Mouse (Mus musculus) ovary, postnatal 36 days (tissue): Measurements from ENCODE around the gene Mrpl41.
"Not testable (repeated sequence)": the region's sequence is repeated elsewhere in the genome, so short reads cannot be mapped to it uniquely, and the experiment has no call there.

ENCODE experiments used
- DNase-seq: peaks from one replicate; pipeline ENCODE4 v3.0.0; 2022; ENCODE audit warnings: low spot score, mixed read lengths

Mrpl41 gene

DNA sequence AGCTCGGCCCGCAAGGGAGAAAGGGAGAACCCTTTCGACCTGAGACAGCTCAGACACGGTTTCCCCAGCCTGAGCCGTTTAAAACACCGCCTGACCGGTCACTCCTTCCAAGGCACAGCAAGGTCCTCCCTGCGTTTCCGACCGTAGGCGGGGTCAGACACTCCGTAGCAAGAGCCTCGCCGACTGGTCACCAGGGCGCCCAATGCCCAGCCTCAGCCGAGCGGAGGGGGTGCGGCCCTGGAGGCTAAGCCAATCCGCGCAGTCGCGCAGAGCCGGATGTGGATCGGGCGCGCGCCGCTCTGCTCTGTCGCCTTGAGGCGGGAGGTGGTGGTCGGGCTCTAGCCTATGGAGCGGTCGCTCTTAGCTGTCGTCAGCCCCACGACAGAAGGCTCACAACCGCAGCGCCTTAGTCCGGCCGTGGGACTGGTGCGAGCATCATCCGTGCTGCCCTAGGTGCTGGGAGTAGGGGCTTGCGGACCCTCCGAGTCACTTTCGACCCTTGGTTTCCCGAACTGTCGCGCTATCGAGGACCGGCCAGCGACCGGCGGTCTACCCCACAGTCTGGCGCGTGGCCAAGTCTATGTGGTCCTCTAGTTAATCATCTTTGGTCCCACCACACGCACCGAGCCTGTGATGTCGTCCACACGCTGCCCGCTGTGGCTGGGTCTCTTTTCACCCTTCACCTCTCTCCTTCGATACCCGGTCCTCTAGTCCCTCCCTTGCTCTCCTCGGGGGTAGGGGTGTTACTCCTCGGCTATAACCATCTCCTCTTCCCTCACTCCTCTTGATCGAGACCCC, at the start of gene Mrpl41:
Gene Mrpl41 (minus strand): TSS at position 193 of the 798 bp plus-strand sequence.
- peak; percentile 95 for DNase-seq

DNA sequence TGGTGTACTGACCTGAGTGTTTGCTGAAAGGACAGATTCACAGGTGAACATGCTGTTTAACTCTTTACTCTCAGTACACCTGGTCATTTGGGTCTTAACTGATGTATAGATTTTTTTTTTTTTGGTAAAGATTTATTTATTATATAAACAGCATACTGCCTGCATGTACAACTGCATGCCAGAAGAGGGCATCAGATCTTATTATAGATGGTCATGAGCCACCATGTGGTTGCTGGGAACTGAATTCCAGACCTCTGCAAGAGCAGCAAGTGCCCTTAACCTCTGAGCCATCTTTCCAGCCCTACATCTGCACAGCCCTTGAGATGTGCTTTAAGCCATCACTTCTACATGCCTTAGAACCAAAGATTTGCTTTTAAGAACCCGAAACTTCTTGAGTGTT, 47.8 kb upstream of the Mrpl41 start:
- no peak for DNase-seq

DNA sequence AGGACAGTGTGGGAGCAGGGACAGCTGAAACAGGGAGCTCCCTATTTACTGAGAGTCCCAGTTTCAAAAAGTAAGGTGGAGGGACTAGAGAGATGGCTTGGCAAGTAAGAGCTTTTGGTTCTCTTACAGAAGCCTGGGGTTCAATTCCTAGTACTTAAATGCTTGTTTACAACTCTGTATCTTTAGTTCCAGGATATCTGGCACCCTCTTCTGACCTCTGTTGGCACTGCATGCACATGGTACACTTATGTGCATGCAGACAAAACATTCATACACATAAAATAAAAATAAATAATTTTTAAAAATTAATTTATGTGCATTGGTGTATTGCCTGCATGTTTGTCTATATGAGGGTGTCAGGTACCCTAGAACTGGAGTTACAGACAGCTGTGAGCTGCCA, 33.4 kb upstream of the Mrpl41 start:
- no peak for DNase-seq

DNA sequence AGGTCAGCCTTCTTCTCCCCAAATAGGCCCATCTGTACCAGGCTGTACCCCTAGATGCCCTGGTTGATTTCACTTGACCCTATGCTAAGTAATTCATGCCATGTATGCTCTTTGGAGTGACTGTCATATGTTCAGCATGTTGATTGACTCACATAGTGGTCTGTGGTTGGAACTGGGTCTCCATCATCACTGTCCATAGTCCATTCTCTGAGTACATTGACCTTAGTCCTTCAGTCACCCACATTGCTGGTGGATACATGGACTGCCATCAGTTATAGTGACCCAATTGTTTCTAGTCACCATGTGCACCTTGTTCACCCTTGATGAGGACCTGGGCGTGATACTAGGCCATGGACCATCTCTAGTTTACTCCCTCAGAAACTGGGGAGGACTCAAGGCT, 31.9 kb upstream of the Mrpl41 start:
- DNase-seq = no peak

DNA sequence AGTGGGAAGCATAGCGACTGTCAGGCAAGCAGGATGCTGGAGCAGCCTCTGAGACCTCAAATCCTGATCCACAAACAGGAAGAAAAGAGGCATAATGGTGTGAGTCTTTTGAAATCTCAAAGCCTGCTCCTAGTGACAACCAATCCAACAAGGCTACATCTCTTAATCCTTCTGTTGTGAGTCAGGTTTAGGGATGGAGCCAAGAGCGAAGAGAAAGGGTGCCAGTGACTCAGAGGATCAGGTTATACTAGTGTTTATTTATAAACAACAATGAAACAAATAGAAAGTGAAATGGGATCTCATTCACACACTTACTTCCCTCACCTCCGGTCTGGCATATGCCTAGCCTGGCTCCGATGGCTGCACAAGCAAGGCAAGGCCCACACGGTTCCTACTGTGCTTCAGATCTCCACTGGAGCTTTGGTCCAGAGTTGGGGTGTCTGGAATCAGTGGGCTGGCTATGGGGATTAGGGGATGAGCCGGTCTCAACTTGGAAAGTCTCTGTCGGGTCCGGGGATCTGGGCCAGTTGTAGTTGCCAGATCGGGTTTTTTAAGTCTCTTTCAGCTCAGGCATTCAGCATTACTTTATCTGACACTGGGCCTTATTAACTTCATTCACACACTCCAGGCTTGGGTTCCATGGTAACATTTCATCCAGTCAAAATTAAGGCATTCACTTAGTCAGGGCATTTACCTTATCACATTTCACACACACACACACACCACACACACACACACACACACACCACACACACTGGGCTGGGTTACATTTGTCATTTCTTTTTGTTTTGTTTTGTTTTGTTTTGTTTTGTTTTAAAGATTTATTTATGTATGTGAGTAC, 29.3 kb upstream of the Mrpl41 start:
- DNase-seq = no peak

DNA sequence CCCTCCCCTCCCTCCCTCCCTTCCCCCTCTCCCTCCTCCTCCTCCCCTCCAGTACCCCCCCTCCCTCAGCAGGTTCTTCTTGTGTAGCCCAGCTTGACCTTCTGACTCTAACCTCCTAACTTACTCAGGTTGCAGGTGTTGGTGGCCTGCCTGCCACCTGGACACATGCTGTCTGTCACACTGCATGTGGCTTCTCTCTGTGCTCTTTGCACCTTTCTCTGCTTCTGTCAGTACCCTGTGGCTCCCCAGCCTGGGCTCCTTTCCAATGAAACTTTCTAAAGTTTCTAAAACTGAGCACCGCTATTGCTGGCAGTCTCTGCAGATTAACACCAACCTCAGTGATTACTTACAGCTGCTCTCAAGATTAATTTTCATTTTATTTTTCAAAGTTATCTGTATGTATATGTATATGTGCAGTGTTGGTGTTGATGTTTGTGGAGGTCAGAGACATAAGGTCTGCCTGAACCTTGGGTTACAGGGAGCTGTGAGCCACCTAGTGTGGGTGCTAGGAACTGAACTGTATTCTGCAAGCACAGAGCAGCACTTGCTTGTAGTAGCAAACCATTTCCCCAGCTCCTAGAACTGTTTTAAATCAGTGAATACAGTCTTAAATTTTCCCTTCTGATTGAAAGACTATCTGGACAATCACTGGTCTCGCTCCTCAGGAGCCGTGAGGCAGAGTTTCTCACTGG, 25.8 kb upstream of the Mrpl41 start:
- DNase-seq = peak; percentile 15

DNA sequence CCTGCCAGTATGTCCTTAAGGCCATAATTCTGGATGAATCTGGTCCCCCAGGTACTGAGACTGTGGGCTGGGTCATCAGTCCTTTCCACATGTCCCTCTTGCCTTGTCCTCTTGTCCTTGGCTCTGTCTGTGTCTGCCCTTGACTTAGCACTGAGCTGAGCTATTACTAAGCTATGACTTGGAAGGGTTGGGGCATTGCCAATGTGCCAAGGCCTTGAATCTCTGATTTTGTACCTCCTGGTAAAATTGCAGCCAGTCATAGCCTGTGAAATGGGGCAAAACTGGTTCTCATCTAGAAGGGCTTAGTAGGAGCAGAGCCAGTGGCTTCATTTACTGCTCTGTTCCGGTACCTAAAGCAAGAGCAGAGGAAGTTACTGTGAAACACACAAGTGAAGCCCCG, 21.6 kb upstream of the Mrpl41 start:
- no peak for DNase-seq

DNA sequence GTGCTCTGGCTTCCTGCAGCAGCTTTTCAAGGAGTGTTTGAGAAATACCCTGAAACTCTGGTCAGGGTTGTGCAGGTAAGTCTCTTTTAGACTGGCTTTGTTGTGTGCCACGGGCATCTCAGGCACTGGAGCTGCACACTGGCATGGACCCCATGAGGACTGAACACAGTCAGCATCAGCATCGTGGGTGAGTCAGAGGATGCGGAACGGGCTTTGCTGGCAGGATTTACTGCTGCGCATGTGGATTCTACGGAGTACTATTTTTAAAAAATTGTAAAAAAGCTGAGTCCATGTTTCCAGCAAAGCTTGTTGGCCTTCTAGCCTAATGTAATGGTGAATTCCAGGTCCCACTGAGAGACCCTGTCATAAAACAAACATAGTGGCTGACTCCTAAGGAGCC, 20.4 kb upstream of the Mrpl41 start:
- no peak for DNase-seq

DNA sequence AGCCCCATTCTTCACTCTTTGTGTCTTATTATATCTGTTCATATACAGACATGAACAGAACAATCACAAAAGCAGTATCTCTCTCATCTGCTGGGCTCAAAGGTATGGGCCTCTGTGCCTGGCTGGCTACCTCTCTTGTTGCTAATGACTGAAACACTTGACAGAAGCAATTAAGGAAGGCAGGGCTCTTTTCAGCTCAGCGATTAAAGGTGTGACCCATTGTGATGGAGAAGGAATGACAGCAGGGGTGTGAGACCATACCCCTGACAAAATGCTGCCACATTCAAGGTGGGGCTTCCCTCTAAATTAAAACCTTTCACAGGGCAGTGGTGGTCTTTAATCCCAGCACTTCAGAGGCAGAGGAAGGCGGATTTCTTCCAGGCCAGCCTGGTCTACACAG, 12.9 kb upstream of the Mrpl41 start:
- DNase-seq = no peak

DNA sequence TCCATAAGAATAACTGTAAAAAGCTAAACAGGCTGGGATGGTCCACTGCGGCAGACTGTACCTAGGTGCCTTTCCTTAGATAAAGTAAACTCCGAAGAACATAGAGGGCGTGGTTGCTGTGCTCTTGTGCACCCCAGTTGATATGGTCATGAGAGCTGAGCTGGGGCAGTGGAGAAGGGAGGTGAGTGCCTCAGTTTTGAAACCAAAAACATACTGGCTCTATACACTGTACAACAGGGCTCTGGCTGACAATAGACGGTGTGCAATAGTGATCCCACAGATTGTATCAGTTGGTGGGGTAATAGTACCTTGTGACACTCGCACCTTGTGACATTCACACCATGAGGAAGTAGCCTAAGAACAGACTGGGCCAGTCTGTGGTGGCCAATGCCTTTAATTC, 2.1 kb upstream of the Mrpl41 start:
- DNase-seq = no peak

DNA sequence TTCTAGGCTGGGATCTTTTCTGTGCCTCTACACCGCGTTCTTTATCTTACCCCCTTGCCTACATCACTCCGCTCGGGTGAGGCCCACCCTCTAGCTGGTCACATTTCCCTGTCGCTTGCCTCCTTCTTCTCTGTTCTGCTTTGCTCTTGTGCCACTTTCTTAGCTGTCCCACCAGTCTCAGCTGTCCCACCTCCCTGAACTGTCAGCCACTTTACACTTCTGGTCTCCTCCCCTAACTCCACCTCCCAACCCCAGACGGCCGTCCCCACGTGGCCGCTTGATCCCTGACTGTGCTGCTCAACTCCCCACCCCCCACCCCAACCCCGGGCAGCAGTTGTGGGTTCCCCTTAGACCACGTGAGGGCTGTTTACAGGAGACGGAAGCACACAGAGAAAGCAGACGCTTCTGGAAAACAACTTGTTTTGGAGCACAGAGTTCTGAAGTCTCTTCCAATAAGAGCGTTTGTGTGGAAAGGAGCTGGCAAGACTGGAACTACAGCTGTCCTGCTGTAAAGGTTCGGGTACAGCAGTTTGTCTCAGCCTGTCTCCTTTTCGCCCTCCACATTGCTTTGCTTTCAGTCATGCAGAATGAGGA, 903 bp upstream of the Mrpl41 start, which contains the start of gene Pnpla7:
Gene Pnpla7 (plus strand): TSS at position 330 of the 594 bp plus-strand sequence.
- DNase-seq = peak; percentile 76

DNA sequence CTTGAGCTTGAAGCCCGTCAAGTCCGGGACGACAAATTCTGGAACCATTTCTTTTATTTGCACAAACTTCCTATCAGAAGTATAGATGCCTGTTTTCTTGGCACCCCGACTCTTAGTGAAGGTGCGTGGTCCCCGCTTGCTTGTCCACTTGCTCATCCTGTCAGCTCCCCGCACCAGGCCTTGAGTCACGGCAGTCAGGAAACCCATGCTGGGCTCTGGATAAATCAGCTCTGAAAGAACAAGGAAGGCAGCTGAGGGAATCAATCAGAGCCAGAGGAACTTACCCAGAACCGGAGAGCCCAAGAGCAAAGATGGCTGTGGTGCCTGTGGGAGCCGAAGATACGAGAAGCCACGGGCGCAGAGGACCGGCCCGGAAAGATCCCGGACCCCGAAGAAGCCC, 446 bp downstream of the Mrpl41 start:
- not testable (repeated sequence) for DNase-seq

DNA sequence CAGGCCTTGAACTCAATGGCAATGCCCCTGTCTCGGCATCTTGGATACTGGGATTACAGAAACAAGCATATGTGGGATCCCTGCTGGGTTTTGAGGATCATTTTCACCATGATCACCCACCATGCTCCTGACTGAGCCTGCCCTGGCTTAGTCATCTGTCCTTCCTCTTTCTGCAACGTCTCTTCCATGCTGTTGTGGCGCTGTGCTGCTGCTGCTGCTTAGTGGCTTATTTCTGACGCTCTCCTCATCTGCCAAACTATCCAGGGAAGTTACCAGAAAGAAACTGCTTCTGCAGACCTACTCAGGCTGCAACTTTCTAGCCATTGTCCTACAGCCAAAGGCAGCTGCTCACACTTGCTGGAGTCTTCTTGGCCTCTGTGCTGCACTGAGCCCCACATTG, 4.5 kb downstream of the Mrpl41 start:
- DNase-seq = no peak

DNA sequence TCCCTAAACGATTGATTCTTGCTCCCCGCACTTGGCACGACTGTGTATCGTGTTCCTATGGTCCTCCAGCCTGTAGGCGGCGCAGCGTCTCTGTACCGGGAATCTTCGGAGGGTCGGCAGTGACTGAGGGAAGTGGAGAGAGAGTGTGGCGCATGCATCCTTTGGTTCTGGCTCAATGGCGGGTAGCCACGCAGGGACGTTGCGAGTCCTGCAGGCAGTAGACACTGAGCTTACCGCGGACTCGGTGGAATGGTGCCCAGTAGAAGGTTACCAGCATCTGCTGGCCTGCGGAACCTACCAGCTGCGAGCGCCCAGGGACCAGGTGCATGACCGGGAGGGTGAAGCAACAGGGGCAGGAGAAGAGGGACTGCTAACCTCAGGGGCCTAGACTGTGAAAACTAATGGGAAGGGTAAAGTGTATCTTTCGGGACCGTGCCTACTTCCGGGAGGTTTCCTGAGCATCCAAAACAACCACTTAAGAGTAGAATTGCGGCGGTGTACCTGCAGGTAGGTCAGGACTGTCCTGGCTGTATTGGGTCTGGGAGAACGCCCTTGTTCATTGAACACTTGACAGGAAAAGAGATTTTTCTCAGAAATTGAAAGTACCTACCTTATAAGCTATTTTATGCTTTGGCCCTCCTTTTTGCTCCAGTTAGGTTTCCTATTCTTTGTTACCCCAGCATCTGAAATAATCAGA, 12.4 kb downstream of the Mrpl41 start, which contains the start of gene Dph7:
Gene Dph7 (plus strand): TSS at position 97 of the 697 bp plus-strand sequence.
- peak; percentile 85 for DNase-seq

DNA sequence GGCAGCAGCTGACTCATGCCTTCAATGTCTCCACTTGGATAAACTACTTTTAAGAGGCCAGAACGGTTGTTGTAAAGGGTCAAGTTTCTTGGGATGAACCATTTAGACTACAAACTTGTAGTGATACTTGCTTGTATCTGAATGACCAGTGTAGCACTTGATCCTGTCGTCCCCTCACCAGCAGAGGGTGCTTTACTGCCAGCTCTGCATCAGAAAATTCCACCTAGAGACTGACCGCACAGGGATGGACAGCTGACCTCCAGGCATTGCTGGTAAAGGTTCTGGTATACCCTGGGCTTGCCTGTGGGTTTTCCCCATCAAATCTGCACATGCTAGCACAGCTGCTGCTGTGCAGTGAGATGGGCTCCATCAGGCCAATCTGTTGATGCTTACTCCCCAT, 14.0 kb downstream of the Mrpl41 start:
- DNase-seq = peak; percentile 14

DNA sequence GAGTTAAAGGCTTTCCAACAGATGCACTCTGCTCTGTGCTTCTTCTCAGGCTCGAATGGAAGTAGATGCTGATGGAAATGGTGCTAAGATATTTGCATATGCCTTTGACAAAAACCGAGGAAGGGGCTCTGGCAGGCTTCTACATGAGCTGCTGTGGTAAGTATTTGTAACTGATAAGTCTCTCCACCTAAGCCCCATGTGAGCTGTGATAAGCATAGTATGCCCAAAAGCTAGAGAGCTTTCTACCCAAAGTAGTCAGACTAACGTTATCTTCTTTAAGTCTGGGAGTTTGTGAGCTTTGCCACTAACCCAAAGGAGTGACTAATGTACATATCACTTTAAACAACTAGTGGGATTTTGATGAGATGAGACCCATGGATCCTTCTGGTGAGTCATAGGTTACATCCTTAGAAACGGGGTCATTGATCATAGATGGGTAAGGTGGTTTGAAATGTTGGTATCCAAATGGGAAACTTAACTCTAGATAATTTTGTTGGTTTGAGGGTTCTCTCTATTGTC, 22.3 kb downstream of the Mrpl41 start:
- no peak for DNase-seq

DNA sequence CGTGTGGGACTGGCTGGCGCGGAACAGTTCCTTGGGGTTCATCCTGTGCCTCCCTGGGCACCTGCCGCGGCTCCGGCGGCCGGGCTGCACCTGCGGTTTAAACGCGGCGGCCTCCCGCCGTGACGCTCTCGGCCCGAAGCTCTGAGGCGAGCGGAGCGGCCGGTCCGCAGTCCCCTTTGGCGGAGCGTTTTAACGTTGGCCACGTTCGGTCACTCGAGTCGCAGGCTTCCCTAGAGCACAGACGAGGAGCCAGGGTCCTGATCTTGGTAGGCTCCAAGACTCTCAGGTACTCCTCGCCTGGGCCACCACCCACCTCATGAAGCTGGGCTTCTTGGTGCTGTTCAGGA, 24.7 kb downstream of the Mrpl41 start:
- DNase-seq = no peak

DNA sequence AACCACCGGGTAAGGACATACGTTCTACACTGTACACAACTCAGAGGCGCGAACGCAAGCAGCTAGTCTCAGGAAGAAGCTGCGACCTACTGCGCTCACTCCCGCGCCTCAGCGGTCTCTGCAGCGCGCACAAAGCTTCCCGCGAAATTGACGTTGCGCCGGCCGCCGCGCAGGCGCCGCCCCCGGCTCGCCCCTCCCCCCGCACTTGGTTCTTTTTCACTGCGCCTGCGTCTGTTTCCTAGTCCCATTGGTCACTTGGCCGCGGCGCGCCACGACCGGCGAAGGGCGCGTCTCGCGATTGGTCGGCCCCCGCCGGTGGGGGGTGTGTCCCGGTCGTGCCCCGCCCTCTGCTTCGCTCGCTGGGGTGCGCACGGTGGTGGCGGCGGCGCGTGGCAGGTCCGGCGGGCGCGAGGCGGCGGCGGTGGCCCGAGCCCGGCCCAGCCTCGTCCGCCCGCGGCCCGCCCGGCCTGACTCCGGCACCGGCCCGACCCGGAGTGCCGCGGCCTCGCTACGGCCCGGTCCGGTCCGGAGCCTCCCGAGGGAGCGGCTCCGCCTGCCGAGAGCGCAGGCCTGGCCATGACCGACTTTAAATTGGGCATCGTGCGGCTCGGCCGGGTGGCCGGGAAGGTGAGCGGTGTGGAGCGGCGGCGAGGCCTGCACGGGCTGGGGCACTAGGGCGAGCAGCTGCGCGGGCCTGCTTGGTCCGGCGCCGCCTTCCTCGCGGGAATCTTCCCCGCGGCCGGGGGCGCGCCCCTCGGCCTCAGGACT, 25.3 kb downstream of the Mrpl41 start, which contains the start of gene Zmynd19:
Gene Zmynd19 (plus strand): TSS at position 372 of the 768 bp plus-strand sequence.
- DNase-seq = peak; percentile 99

DNA sequence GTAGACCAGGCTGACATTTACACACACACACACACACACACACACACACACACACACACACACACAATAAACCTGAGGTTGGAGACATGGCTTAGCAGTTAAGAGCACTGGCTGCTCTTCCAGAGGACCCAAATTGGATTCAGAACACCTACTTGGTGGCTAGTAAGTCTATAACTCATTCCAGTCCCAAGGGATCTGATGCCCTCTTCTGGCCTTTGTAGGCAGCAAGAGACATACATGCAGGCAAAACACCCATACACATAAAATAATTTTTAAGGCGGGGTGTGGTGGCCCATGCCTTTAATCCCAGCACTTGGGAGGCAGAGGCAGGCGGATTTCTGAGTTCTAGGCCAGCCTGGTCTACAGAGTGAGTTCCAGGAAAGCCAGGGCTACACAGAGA, 30.6 kb downstream of the Mrpl41 start:
- DNase-seq = not testable (repeated sequence)

DNA sequence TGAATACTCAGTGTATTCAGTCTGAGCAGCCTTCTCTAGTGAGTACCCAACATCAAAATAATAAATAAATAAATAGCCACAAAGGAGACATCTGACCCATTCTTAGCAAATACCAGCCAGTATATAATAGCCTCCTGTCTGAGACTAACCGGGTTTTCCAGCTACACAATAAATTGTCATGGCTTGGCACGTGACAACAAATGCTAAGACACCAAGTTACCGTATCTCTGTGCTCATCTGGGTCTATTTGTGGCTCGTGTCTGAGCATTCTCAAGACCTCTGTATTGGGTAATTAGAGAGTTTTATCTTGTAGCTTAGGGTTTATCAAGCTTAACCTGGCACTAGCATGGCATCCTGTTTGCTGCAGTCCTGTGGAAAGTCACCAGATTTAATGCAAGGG, 32.8 kb downstream of the Mrpl41 start:
- no peak for DNase-seq
